Mouse (Mus musculus) ES-E14 (cell line): ENCODE measurements at regions not wholly inside any gene's neighbourhood (a gene's known extent, or its start where the extent isn't known, plus 50 kb on each side); places are given as distances from the start of the nearest gene placed in this dataset.
"Not testable (repeated sequence)": the region's sequence is repeated elsewhere in the genome, so short reads cannot be mapped to it uniquely, and the experiment has no call there.

Source experiments
- DNase-seq: peaks from one replicate; pipeline ENCODE4 v3.0.0-alpha.2; 2013; ENCODE audit warnings: low read depth, low spot score
- H3K27ac ChIP-seq: 2 replicates; pipeline ENCODE4 v1.5.1; 2012; ENCODE audit warnings: low read depth, mild to moderate bottlenecking, low read length, moderate library complexity, mixed read lengths; ENCODE audit not compliant: poor library complexity, insufficient read depth, severe bottlenecking
- H3K36me3 ChIP-seq: 2 replicates; pipeline ENCODE4 v1.6.1; 2012; ENCODE audit warnings: mild to moderate bottlenecking, low read length, moderate library complexity, mixed read lengths; ENCODE audit not compliant: control insufficient read depth, poor library complexity, insufficient read depth, severe bottlenecking
- H3K4me1 ChIP-seq, 2 experiments: fragments of 150-350 bp in 1 of 2; sonication (generic) in 1 of 2; 2 replicates each; pipeline ENCODE4 v1.6.1; 2012; ENCODE audit warnings: low read length in 2 of 2, mild to moderate bottlenecking in 1 of 2, mixed read lengths in 1 of 2; ENCODE audit not compliant: control insufficient read depth in 2 of 2, insufficient read depth in 2 of 2, poor library complexity in 1 of 2
- H3K4me3 ChIP-seq, 2 experiments: fragments of 150-350 bp in 1 of 2; sonication (generic) in 1 of 2; 2 replicates each; pipeline ENCODE4 v1.5.1; 2012; ENCODE audit warnings: low read length in 2 of 2, low read depth in 1 of 2, mild to moderate bottlenecking in 1 of 2, mixed read lengths in 1 of 2; ENCODE audit not compliant: insufficient read depth in 1 of 2, poor library complexity in 1 of 2, severe bottlenecking in 1 of 2
- H3K9ac ChIP-seq: 2 replicates; pipeline ENCODE4 v1.6.1; 2012; ENCODE audit warnings: low read depth, mild to moderate bottlenecking, low read length, mixed read lengths; ENCODE audit not compliant: poor library complexity, insufficient read depth, severe bottlenecking
- H3K9me3 ChIP-seq: fragments of 150-350 bp; sonication (generic); 2 replicates; pipeline ENCODE4 v1.6.1; 2012; ENCODE audit warnings: low read depth, mild to moderate bottlenecking, low read length; ENCODE audit not compliant: control insufficient read depth, insufficient read depth
- CHD2 ChIP-seq: IDR thresholded peaks from 2 replicates; pipeline ENCODE4 v1.6.1; 2014; ENCODE audit warnings: mild to moderate bottlenecking, low read depth, low read length, inconsistent platforms
- HCFC1 ChIP-seq: IDR thresholded peaks from 2 replicates; pipeline ENCODE4 v1.6.1; 2012; ENCODE audit warnings: low read length, inconsistent platforms, borderline replicate concordance; ENCODE audit not compliant: insufficient read depth
- MAFK ChIP-seq: IDR thresholded peaks from 2 replicates; pipeline ENCODE4 v1.6.1; 2014; ENCODE audit warnings: mild to moderate bottlenecking, low read depth, low read length, inconsistent platforms; ENCODE audit not compliant: insufficient read depth
- ZC3H11A ChIP-seq: IDR thresholded peaks from 2 replicates; pipeline ENCODE4 v1.6.1; 2012; ENCODE audit warnings: low read depth, mild to moderate bottlenecking, inconsistent platforms, low read length, borderline replicate concordance
- ZNF384 ChIP-seq: IDR thresholded peaks from 2 replicates; pipeline ENCODE4 v1.6.1; 2012; ENCODE audit warnings: low read depth, low read length, inconsistent platforms
- in situ Hi-C, 2 experiments: fragments of 600-800 bp; cut with MboI; formaldehyde crosslinking; loops; one replicate each; pipeline ENCODE4 v1.15.1; 2025; ENCODE audit warnings: low sequenced_read_pairs in 2 of 2, inconsistent platforms in 1 of 2; ENCODE audit not compliant: unreplicated experiment in 2 of 2

DNA sequence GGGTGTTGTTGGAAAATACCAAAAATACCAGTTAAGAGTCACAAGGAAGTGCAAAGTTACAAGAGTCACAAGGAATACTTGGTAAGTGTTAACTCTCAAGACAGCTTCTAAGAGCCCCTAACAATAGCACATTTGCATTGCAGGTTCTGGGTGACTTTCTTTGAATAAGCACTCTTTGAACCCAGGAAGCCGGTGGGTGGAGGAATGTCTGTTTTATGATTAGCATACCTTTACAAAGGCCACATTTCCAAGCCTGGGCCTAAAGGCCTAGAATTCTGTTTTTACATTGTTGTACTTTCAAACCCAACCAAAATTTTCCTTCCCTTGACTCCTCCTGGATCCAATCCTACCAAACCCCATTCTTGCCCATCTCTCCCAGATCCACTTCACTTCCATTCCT lies 693.5 kb upstream of the Gria3 start:
- in situ Hi-C loops, H3K9me3 ChIP-seq, H3K27ac ChIP-seq, DNase-seq, H3K9ac ChIP-seq, H3K4me3 ChIP-seq, H3K36me3 ChIP-seq, H3K4me1 ChIP-seq: not testable (repeated sequence)

DNA sequence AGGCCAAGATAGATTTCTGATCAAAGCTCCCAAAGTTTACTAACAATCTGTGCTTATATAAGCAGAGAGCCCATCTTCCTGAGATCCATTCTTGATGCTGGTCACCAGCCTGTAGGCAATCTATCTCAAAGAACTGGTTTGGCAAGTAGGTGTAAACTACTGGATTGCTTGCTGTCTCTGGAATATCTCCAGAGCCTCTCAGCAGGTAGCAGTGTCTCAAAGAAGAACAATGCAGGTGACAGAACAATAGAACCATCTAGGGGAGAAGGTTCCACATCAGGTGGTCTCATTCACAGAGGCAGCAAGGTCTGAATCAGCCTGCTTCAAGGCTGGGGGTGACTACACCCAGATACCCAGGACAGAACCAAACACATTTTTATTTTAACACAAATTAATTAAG lies 692.0 kb upstream of the Gria3 start:
- H3K9ac ChIP-seq: no peak overlapping the region
- no peak overlapping the region for H3K4me3 ChIP-seq
- DNase-seq: no peak
- H3K4me1 ChIP-seq: peaks cover 0 to 2% of the 10 kb centered on the region in 2 experiments; a peak in 1 of 4 replicates
- peak overlapping the region; percentile 60 for H3K27ac ChIP-seq
- no peaks in the 10 kb centered on the region for H3K9me3 ChIP-seq
- H3K36me3 ChIP-seq: no peaks in the 10 kb centered on the region
- TF ChIP-seq MAFK: no peak
- no peak for TF ChIP-seq ZC3H11A
- no peak for TF ChIP-seq CHD2
- TF ChIP-seq ZNF384: no peak
- TF ChIP-seq HCFC1: no peak
- in situ Hi-C loops: no loop called here

- in situ Hi-C loops: no loop called here
- H3K4me1 ChIP-seq: no peaks in the 10 kb centered on the region
- no peak for TF ChIP-seq CHD2
- no peak for TF ChIP-seq ZC3H11A
- TF ChIP-seq HCFC1: no peak
- TF ChIP-seq MAFK: no peak
- TF ChIP-seq ZNF384: no peak
- no peaks in the 10 kb centered on the region for H3K36me3 ChIP-seq
- H3K27ac ChIP-seq: no peak overlapping the region
- H3K4me3 ChIP-seq: no peak overlapping the region
- no peak overlapping the region for H3K9ac ChIP-seq
- no peaks in the 10 kb centered on the region for H3K9me3 ChIP-seq
- DNase-seq: no peak
Measured at GRCm38 (mm10) chrX:40740701-40741344, 659.8 kb upstream of the Gria3 start.
